Mouse (Mus musculus) midbrain, embryonic 13.5 days (tissue): ENCODE measurements around the gene Ddr2. TPM values are rescaled to one million over a fixed set of nuclear protein-coding genes. Genes with fewer than 3 reads are reported as not detected.

Experiments
- ATAC-seq: fragments of 200-750 bp; cut with Nextera tagmentation; 2 replicates; pipeline ENCODE4 v1.8.0; 2017; ENCODE audit warnings: mild to moderate bottlenecking, moderate TSS enrichment, moderate library complexity
- H3K27ac ChIP-seq: fragments of 300-500 bp; sonication (generic); 2 replicates; pipeline ENCODE4 v1.5.1; 2015; ENCODE audit warnings: inconsistent platforms, mild to moderate bottlenecking, moderate library complexity
- H3K27me3 ChIP-seq: fragments of 300-500 bp; sonication (generic); 2 replicates; pipeline ENCODE4 v1.6.1; 2015; ENCODE audit warnings: mild to moderate bottlenecking, inconsistent platforms
- H3K36me3 ChIP-seq: fragments of 300-500 bp; sonication (generic); 2 replicates; pipeline ENCODE4 v1.6.1; 2015; ENCODE audit warnings: mild to moderate bottlenecking, inconsistent platforms
- H3K4me1 ChIP-seq: fragments of 300-500 bp; sonication (generic); replicated peaks from 2 replicates; pipeline ENCODE4 v1.6.1; 2015; ENCODE audit warnings: inconsistent platforms
- H3K4me2 ChIP-seq: fragments of 300-500 bp; sonication (generic); replicated peaks from 2 replicates; pipeline ENCODE4 v1.6.1; 2015; ENCODE audit warnings: moderate library complexity, mild to moderate bottlenecking, inconsistent platforms
- H3K4me3 ChIP-seq: fragments of 300-500 bp; sonication (generic); replicated peaks from 2 replicates; pipeline ENCODE4 v1.5.1; 2015; ENCODE audit warnings: mild to moderate bottlenecking, inconsistent platforms
- H3K9ac ChIP-seq: fragments of 300-500 bp; sonication (generic); replicated peaks from 2 replicates; pipeline ENCODE4 v1.6.1; 2015; ENCODE audit warnings: mild to moderate bottlenecking, inconsistent platforms
- H3K9me3 ChIP-seq: fragments of 300-500 bp; sonication (generic); 2 replicates; pipeline ENCODE4 v1.6.1; 2016; ENCODE audit warnings: mild to moderate bottlenecking, inconsistent platforms
- WGBS: fragments of 180-500 bp; shearing (Covaris S2); methylation state at CpG from one replicate; pipeline ENCODE4 v1.1.7; 2015; 5-methylcytosine and 5-hydroxymethylcytosine counted together
- polyA plus RNA-seq: library from polyadenylated mRNA; unstranded; fragments of >200 nt; fragmentation: Nextera tagmentation; extraction: Ambion mirVana; gene quantifications from 2 replicates; pipeline ENCODE4 v1.2.1, GENCODE M21; 2015

The Ddr2 gene
- polyA plus RNA-seq, 1 experiment from 2014 or later, result 7.4 TPM

GRCm38 (mm10) chr1:169953106-169953505, 157.5 kb downstream of the Ddr2 start:
- 96% methylated on average over 10 of the region's 10 CpGs for WGBS
- Histone ChIP-seq H3K27ac (no peak overlapping the region), H3K4me2 (no peak overlapping the region), H3K27me3 (no peaks in the 10 kb centered on the region), H3K36me3 (peaks cover 65% of the 10 kb centered on the region), H3K4me3 (no peak overlapping the region), H3K4me1 (no peaks in the 10 kb centered on the region), H3K9me3 (no peaks in the 10 kb centered on the region), H3K9ac (no peak overlapping the region)
- ATAC-seq, result no peak

GRCm38 (mm10) chr1:169952636-169953035, 157.9 kb downstream of the Ddr2 start:
- no peak for ATAC-seq
- no peak overlapping the region for H3K9ac ChIP-seq
- no peaks in the 10 kb centered on the region for H3K27me3 ChIP-seq
- H3K36me3 ChIP-seq, result peaks cover 60% of the 10 kb centered on the region
- no peak overlapping the region for H3K4me2 ChIP-seq
- H3K4me3 ChIP-seq, result no peak overlapping the region
- H3K27ac ChIP-seq, result no peak overlapping the region
- H3K4me1 ChIP-seq, result no peaks in the 10 kb centered on the region
- H3K9me3 ChIP-seq, result no peaks in the 10 kb centered on the region
- WGBS, result 97% methylated on average over 10 of the region's 10 CpGs

- Histone ChIP-seq H3K9me3 (no peaks in the 10 kb centered on the region), H3K9ac (no peak overlapping the region), H3K36me3 (peaks cover 54% of the 10 kb centered on the region), H3K27ac (no peak overlapping the region), H3K4me2 (no peak overlapping the region), H3K27me3 (no peaks in the 10 kb centered on the region), H3K4me3 (no peak overlapping the region), H3K4me1 (no peaks in the 10 kb centered on the region)
- 91% methylated on average over 6 of the region's 6 CpGs for WGBS
- no peak for ATAC-seq
Measured at GRCm38 (mm10) chr1:169951561-169951960, 159.0 kb downstream of the Ddr2 start.

- 92% methylated on average over 4 of the region's 4 CpGs for WGBS
- H3K27me3 ChIP-seq, result no peaks in the 10 kb centered on the region
- no peak overlapping the region for H3K4me2 ChIP-seq
- H3K27ac ChIP-seq, result no peak overlapping the region
- no peak overlapping the region for H3K9ac ChIP-seq
- H3K36me3 ChIP-seq, result peaks cover 45% of the 10 kb centered on the region
- H3K9me3 ChIP-seq, result no peaks in the 10 kb centered on the region
- no peak overlapping the region for H3K4me3 ChIP-seq
- ATAC-seq, result no peak
- H3K4me1 ChIP-seq, result no peaks in the 10 kb centered on the region
Measured at GRCm38 (mm10) chr1:169950651-169951050, 159.9 kb downstream of the Ddr2 start.

GRCm38 (mm10) chr1:169949981-169950380, 160.6 kb downstream of the Ddr2 start:
- H3K9ac ChIP-seq, result no peak overlapping the region
- 80% methylated on average over 7 of the region's 7 CpGs for WGBS
- ATAC-seq, result no peak
- H3K4me1 ChIP-seq, result no peaks in the 10 kb centered on the region
- H3K4me3 ChIP-seq, result no peak overlapping the region
- no peak overlapping the region for H3K27ac ChIP-seq
- H3K36me3 ChIP-seq, result peaks cover 39% of the 10 kb centered on the region
- no peak overlapping the region for H3K4me2 ChIP-seq
- no peaks in the 10 kb centered on the region for H3K27me3 ChIP-seq
- 0 out of 2 replicates have a peak, but pooled peaks cover 2% of the 10 kb centered on the region for H3K9me3 ChIP-seq

- no peak for ATAC-seq
- 86% methylated on average over 7 of the region's 7 CpGs for WGBS
- no peak overlapping the region for H3K9ac ChIP-seq
Measured at GRCm38 (mm10) chr1:169948866-169949265, 161.7 kb downstream of the Ddr2 start.

GRCm38 (mm10) chr1:169948280-169948679, 162.3 kb downstream of the Ddr2 start:
- Histone ChIP-seq H3K9me3 (0 out of 2 replicates have a peak, but pooled peaks cover 6% of the 10 kb centered on the region), H3K27me3 (no peaks in the 10 kb centered on the region), H3K9ac (no peak overlapping the region), H3K27ac (no peak overlapping the region), H3K4me2 (no peak overlapping the region), H3K4me1 (no peaks in the 10 kb centered on the region), H3K4me3 (no peak overlapping the region), H3K36me3 (peaks cover 24% of the 10 kb centered on the region)
- whole genome bisulfite sequencing, result 83% methylated on average over 7 of the region's 7 CpGs
- no peak for ATAC-seq

More at GRCm38 (mm10) chr1:169948866-169949265, 161.7 kb downstream of the Ddr2 start:
- no peak overlapping the region for H3K4me2 ChIP-seq
- H3K27ac ChIP-seq, result no peak overlapping the region
- H3K4me3 ChIP-seq, result no peak overlapping the region
- no peaks in the 10 kb centered on the region for H3K4me1 ChIP-seq
- 0 out of 2 replicates have a peak, but pooled peaks cover 6% of the 10 kb centered on the region for H3K9me3 ChIP-seq
- peaks cover 30% of the 10 kb centered on the region for H3K36me3 ChIP-seq
- H3K27me3 ChIP-seq, result no peaks in the 10 kb centered on the region

- no peaks in the 10 kb centered on the region for H3K4me1 ChIP-seq
- H3K9me3 ChIP-seq, result 0 out of 2 replicates have a peak, but pooled peaks cover 6% of the 10 kb centered on the region
- no peak overlapping the region for H3K4me3 ChIP-seq
- H3K4me2 ChIP-seq, result no peak overlapping the region
- WGBS, result 79% methylated on average over 6 of the region's 6 CpGs
- H3K36me3 ChIP-seq, result peaks cover 18% of the 10 kb centered on the region
- H3K27ac ChIP-seq, result no peak overlapping the region
- no peak overlapping the region for H3K9ac ChIP-seq
- no peak for ATAC-seq
- no peaks in the 10 kb centered on the region for H3K27me3 ChIP-seq
Measured at GRCm38 (mm10) chr1:169947654-169948053, 162.9 kb downstream of the Ddr2 start.

GRCm38 (mm10) chr1:169946004-169946403, 164.6 kb downstream of the Ddr2 start:
- WGBS, result 86% methylated on average over 3 of the region's 3 CpGs
- H3K4me2 ChIP-seq, result no peak overlapping the region
- no peak overlapping the region for H3K9ac ChIP-seq
- H3K36me3 ChIP-seq, result peaks cover 4% of the 10 kb centered on the region
- ATAC-seq, result no peak
- no peaks in the 10 kb centered on the region for H3K27me3 ChIP-seq
- no peak overlapping the region for H3K4me3 ChIP-seq
- no peaks in the 10 kb centered on the region for H3K4me1 ChIP-seq
- no peak overlapping the region for H3K27ac ChIP-seq
- 0 out of 2 replicates have a peak, but pooled peaks cover 6% of the 10 kb centered on the region for H3K9me3 ChIP-seq

GRCm38 (mm10) chr1:169939345-169939744, 171.2 kb downstream of the Ddr2 start:
- ATAC-seq, result no peak
- Histone ChIP-seq H3K27me3 (no peaks in the 10 kb centered on the region), H3K9me3 (no peaks in the 10 kb centered on the region), H3K9ac (no peak overlapping the region), H3K27ac (no peak overlapping the region), H3K4me3 (no peak overlapping the region), H3K36me3 (no peaks in the 10 kb centered on the region), H3K4me1 (no peaks in the 10 kb centered on the region), H3K4me2 (no peak overlapping the region)
- WGBS, result 8% methylated on average over 2 of the region's 2 CpGs

GRCm38 (mm10) chr1:169934005-169934725, 176.4 kb downstream of the Ddr2 start:
- peak; percentile 79 for ATAC-seq
- peak overlapping the region; percentile 35 for H3K4me3 ChIP-seq

GRCm38 (mm10) chr1:169932122-169932746, 178.3 kb downstream of the Ddr2 start:
- 0 out of 2 replicates have a peak, but pooled peaks have one; percentile 10 for ATAC-seq
- no peaks in the 10 kb centered on the region for H3K27me3 ChIP-seq
- H3K27ac ChIP-seq, result 0 out of 2 replicates have a peak overlapping the region, but pooled peaks have one; percentile 30
- H3K4me3 ChIP-seq, result no peak overlapping the region
- no peaks in the 10 kb centered on the region for H3K9me3 ChIP-seq
- peaks cover 23% of the 10 kb centered on the region for H3K4me1 ChIP-seq
- 53% methylated on average over 7 of the region's 7 CpGs for WGBS
- H3K9ac ChIP-seq, result no peak overlapping the region
- no peaks in the 10 kb centered on the region for H3K36me3 ChIP-seq
- H3K4me2 ChIP-seq, result no peak overlapping the region

More at GRCm38 (mm10) chr1:169934005-169934725, 176.4 kb downstream of the Ddr2 start:
- WGBS, result 23% methylated on average over 16 of the region's 16 CpGs
- Histone ChIP-seq H3K27ac (peak overlapping the region; percentile 71), H3K9me3 (no peaks in the 10 kb centered on the region), H3K4me1 (peaks cover 12% of the 10 kb centered on the region), H3K36me3 (no peaks in the 10 kb centered on the region), H3K4me2 (peak overlapping the region; percentile 50), H3K9ac (peak overlapping the region; percentile 4; the same call in 1 of the 2 replicates), H3K27me3 (no peaks in the 10 kb centered on the region)
